ENCODE assay signal across 8 mouse cellular contexts in genomic region chr6:127379511-127379910, GRCm38 (mm10).
A peak's percentile ranks its signal among the peaks of the same experiment; 100 is the strongest.
DNase-seq lines count a peak whose midpoint lies in the region; ATAC-seq lines count a peak whose summit lies in the region.

No protein-coding gene starts in this region.

- no peaks in the 10 kb centered on the region for H3K36me3 ChIP-seq in midbrain, embryonic 10.5 days
- no peaks in the 10 kb centered on the region for H3K36me3 ChIP-seq in midbrain, embryonic 16.5 days (ENCODE audit: control insufficient read depth, insufficient read depth, low read length)
- H3K36me3 ChIP-seq in neural tube, embryonic 12.5 days = no peaks in the 10 kb centered on the region

- no peak overlapping the region for H3K9ac ChIP-seq in midbrain, embryonic 16.5 days (ENCODE audit: low read depth, low read length)
- H3K9ac ChIP-seq in neural tube, embryonic 12.5 days = no peak overlapping the region

- DNase-seq in cerebellum, adult 18-20 months = peak; percentile 18 to 19
- no peak for DNase-seq in cerebellum, adult 11-12 months
- DNase-seq in midbrain, embryonic 10.5 days (ENCODE audit: low spot score) = peak; percentile 46
- peak; percentile 82 for DNase-seq in embryo, embryonic 10 days (ENCODE audit: low spot score)
- peak; percentile 60 for DNase-seq in left cerebral cortex, postnatal 4 days
- DNase-seq in layer of hippocampus, adult 9-10 months (ENCODE audit: low spot score) = no peak

- H3K4me3 ChIP-seq in midbrain, embryonic 10.5 days = no peak overlapping the region
- no peak overlapping the region for H3K4me3 ChIP-seq in midbrain, embryonic 16.5 days (ENCODE audit: low read depth, low read length)
- no peak overlapping the region for H3K4me3 ChIP-seq in neural tube, embryonic 12.5 days

- H3K9me3 ChIP-seq in midbrain, embryonic 10.5 days (replicated peaks) = no peaks in the 10 kb centered on the region
- no peaks in the 10 kb centered on the region for H3K9me3 ChIP-seq in midbrain, embryonic 16.5 days (replicated peaks; ENCODE audit: control insufficient read depth, low read length, poor library complexity, severe bottlenecking)
- H3K9me3 ChIP-seq in neural tube, embryonic 12.5 days = no peaks in the 10 kb centered on the region

- H3K27me3 ChIP-seq in midbrain, embryonic 10.5 days (ENCODE audit: low read depth, poor library complexity, severe bottlenecking) = peaks cover 41% of the 10 kb centered on the region
- peaks cover 5% of the 10 kb centered on the region; the same call in 1 of the 2 replicates for H3K27me3 ChIP-seq in midbrain, embryonic 16.5 days (ENCODE audit: control insufficient read depth, insufficient read depth, low read depth, low read length)
- H3K27me3 ChIP-seq in neural tube, embryonic 12.5 days (replicated peaks) = no peaks in the 10 kb centered on the region

- peaks cover 40% of the 10 kb centered on the region for H3K4me1 ChIP-seq in midbrain, embryonic 10.5 days
- H3K4me1 ChIP-seq in midbrain, embryonic 16.5 days (ENCODE audit: control insufficient read depth, insufficient read depth, low read length) = peaks cover 3% of the 10 kb centered on the region; the same call in 1 of the 2 replicates
- no peaks in the 10 kb centered on the region for H3K4me1 ChIP-seq in neural tube, embryonic 12.5 days

- WGBS in midbrain, embryonic 10.5 days = 15% methylated on average over 4 of the region's 4 CpGs
- 8% methylated on average over 4 of the region's 4 CpGs for WGBS in midbrain, embryonic 16.5 days
- 13% methylated on average over 4 of the region's 4 CpGs for WGBS in neural tube, embryonic 12.5 days

- no peak for ATAC-seq in midbrain, embryonic 16.5 days
- ATAC-seq in neural tube, embryonic 12.5 days (ENCODE audit: low FRiP score, low read depth) = 0 out of 2 replicates have a peak, but pooled peaks have one; percentile 21

- peak overlapping the region; percentile 53; the same call in 1 of the 2 replicates for H3K27ac ChIP-seq in midbrain, embryonic 10.5 days (replicated peaks)
- H3K27ac ChIP-seq in midbrain, embryonic 16.5 days (ENCODE audit: low read length) = no peak overlapping the region
- no peak overlapping the region for H3K27ac ChIP-seq in neural tube, embryonic 12.5 days

- H3K4me2 ChIP-seq in midbrain, embryonic 16.5 days (ENCODE audit: low read length) = no peak overlapping the region
- no peak overlapping the region for H3K4me2 ChIP-seq in neural tube, embryonic 12.5 days (replicated peaks)

- intact Hi-C loops in left cerebral cortex, postnatal 4 days (cut with DNase I) = loop anchor here (5.0 kb wide), 1 partner anchor 63 kb away; no protein-coding TSS in a partner anchor

Comparison
In these comparisons a context has a peak if more than half of its experiments do, and no peak if none do; other contexts are left out.
1. DNase-seq: peak in cerebellum, adult 18-20 months (2 of 2), midbrain, embryonic 10.5 days (single experiment), embryo, embryonic 10 days (single experiment) and left cerebral cortex, postnatal 4 days (single experiment); none in cerebellum, adult 11-12 months (single experiment) and layer of hippocampus, adult 9-10 months (single experiment).